Mouse (Mus musculus): ENCODE results near the gene Rnf121. TPM values are rescaled to one million over a fixed set of nuclear protein-coding genes. Genes with fewer than 3 reads are reported as not detected.

Rnf121 gene
- polyA plus RNA-seq, 1 experiment from 2014 or later, result 22.3 TPM

DNA sequence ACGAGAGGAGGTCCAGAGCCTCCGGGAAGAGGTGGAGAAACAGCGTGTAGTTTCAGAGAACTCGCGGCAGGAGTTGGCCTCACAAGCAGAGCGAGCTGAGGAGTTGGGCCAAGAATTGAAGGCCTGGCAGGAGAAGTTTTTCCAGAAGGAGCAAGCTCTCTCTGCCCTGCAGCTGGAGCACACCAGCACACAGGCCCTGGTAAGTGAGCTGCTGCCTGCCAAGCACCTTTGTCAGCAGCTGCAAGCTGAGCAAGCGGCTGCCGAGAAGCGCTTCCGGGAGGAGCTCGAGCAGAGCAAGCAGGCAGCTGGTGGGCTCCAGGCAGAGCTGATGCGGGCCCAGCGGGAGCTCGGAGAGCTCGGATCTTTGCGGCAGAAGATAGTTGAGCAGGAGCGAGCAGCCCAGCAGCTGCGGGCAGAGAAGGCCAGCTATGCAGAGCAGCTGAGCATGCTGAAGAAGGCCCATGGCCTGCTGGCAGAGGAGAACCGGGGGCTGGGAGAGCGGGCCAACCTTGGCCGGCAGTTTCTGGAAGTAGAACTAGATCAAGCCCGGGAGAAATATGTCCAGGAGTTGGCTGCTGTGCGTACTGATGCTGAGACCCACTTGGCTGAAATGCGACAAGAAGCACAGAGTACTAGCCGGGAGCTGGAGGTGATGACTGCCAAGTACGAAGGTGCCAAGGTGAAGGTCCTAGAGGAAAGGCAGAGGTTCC, 64.2 kb downstream of the Rnf121 start:
- no peak overlapping the region for H3K4me2 ChIP-seq (replicated peaks; ENCODE audit: low read depth)
- 86% methylated on average over 26 of the region's 26 CpGs for WGBS
- H3K4me1 ChIP-seq (replicated peaks; ENCODE audit: control insufficient read depth, insufficient read depth, low read length), result no peaks in the 10 kb centered on the region
- H3K27me3 ChIP-seq (replicated peaks; ENCODE audit: control insufficient read depth, insufficient read depth, low read length), result no peaks in the 10 kb centered on the region
- ATAC-seq, result no peak
- no peak overlapping the region for H3K9ac ChIP-seq (ENCODE audit: low read depth, low read length)
- no peak for TF ChIP-seq CTCF (IDR thresholded peaks at IDR 0.05; ENCODE audit: low read depth)
- no peaks in the 10 kb centered on the region for H3K9me3 ChIP-seq (ENCODE audit: control insufficient read depth)
- H3K36me3 ChIP-seq (ENCODE audit: control insufficient read depth, insufficient read depth), result peaks cover 88% of the 10 kb centered on the region
- H3K4me3 ChIP-seq (ENCODE audit: low read depth, low read length), result no peak overlapping the region
- no peak overlapping the region for H3K27ac ChIP-seq (ENCODE audit: low read depth, low read length)

DNA sequence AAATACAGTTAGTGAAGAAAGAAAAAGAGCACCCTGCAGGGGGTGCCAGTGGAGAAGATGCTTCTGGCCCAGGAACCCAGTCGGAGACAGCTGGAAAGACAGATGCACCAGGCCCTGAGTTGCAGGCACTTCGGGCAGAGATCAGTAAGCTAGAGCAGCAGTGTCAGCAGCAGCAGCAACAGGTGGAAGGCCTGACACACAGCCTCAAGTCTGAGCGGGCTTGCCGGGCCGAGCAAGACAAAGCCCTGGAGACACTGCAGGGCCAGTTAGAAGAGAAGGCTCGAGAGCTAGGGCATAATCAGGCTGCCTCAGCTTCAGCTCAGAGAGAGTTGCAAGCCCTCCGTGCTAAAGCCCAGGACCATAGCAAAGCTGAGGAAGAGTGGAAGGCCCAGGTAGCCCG, 65.0 kb downstream of the Rnf121 start:
- no peak for ATAC-seq
- Histone ChIP-seq H3K4me1 (replicated peaks; ENCODE audit: control insufficient read depth, insufficient read depth, low read length) (no peaks in the 10 kb centered on the region), H3K27me3 (replicated peaks; ENCODE audit: control insufficient read depth, insufficient read depth, low read length) (no peaks in the 10 kb centered on the region), H3K9ac (ENCODE audit: low read depth, low read length) (no peak overlapping the region), H3K27ac (ENCODE audit: low read depth, low read length) (no peak overlapping the region), H3K9me3 (ENCODE audit: control insufficient read depth) (no peaks in the 10 kb centered on the region), H3K4me2 (replicated peaks; ENCODE audit: low read depth) (no peak overlapping the region), H3K36me3 (ENCODE audit: control insufficient read depth, insufficient read depth) (peaks cover 88% of the 10 kb centered on the region), H3K4me3 (ENCODE audit: low read depth, low read length) (no peak overlapping the region)
- no peak; the same call in 1 of the 2 replicates for TF ChIP-seq CTCF (IDR thresholded peaks at IDR 0.05; ENCODE audit: low read depth)
- 92% methylated on average over 8 of the region's 8 CpGs for WGBS

DNA sequence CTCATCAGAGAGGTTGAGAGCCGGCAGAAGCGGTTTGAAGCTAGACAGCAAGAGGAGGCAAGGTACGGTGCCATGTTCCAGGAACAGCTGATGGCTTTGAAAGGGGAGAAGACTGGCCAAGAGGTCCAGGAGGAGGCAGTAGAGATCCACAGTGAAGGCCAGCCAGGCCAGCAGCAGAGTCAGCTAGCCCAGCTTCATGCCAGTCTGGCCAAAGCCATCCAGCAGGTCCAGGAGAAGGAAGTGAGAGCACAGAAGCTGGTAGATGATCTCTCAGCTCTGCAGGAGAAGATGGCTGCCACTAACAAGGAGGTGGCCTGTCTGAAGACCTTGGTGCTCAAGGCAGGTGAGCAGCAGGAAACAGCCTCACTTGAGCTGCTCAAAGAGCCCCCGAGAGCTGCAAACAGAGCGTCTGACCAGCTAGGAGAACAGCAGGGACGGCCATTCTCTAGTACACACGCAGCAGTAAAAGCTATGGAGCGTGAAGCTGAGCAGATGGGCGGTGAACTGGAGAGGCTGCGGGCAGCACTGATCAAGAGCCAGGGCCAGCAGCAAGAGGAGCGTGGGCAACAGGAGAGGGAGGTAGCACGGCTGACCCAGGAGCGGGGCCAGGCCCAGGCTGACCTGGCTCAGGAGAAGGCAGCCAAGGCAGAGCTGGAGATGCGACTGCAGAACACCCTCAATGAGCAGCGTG, 65.7 kb downstream of the Rnf121 start:
- no peak for TF ChIP-seq CTCF (IDR thresholded peaks at IDR 0.05; ENCODE audit: low read depth)
- Histone ChIP-seq H3K27me3 (replicated peaks; ENCODE audit: control insufficient read depth, insufficient read depth, low read length) (no peaks in the 10 kb centered on the region), H3K27ac (ENCODE audit: low read depth, low read length) (no peak overlapping the region), H3K4me3 (ENCODE audit: low read depth, low read length) (no peak overlapping the region), H3K9ac (ENCODE audit: low read depth, low read length) (no peak overlapping the region), H3K36me3 (ENCODE audit: control insufficient read depth, insufficient read depth) (peaks cover 88% of the 10 kb centered on the region), H3K4me2 (replicated peaks; ENCODE audit: low read depth) (no peak overlapping the region), H3K4me1 (replicated peaks; ENCODE audit: control insufficient read depth, insufficient read depth, low read length) (no peaks in the 10 kb centered on the region), H3K9me3 (ENCODE audit: control insufficient read depth) (no peaks in the 10 kb centered on the region)
- 94% methylated on average over 15 of the region's 15 CpGs for WGBS
- no peak for ATAC-seq

DNA sequence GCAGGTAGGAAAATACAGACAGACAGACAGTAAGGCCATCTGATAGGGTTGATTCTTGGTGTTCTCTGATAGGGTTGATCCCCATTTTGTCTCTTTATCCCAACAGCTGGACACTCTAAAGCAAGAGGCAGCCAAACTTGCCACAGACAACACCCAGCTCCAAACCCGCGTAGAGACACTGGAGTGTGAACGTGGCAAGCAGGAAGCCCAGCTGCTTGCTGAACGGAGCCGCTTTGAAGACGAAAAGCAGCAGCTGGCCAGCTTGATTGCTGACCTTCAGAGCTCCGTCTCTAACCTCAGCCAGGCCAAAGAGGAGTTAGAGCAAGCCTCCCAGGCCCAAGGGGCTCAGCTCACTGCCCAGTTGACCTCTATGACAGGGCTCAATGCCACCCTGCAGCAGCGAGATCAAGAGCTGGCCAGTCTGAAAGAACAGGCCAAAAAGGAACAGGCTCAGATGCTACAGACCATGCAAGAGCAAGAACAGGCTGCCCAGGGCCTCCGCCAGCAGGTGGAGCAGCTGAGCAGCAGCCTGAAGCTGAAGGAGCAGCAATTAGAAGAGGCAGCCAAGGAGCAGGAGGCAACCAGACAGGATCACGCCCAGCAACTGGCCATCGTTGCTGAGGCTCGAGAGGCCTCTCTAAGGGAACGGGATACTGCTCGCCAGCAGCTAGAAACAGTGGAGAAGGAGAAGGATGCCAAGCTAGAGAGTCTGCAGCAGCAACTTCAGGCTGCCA, 66.9 kb downstream of the Rnf121 start:
- peak; percentile 99 for TF ChIP-seq CTCF (IDR thresholded peaks at IDR 0.05; ENCODE audit: low read depth)
- no peaks in the 10 kb centered on the region for H3K4me1 ChIP-seq (replicated peaks; ENCODE audit: control insufficient read depth, insufficient read depth, low read length)
- peak; percentile 48; the same call in 1 of the 2 replicates for ATAC-seq
- H3K36me3 ChIP-seq (ENCODE audit: control insufficient read depth, insufficient read depth), result peaks cover 91% of the 10 kb centered on the region
- peak overlapping the region; percentile 42; the same call in 1 of the 2 replicates for H3K27ac ChIP-seq (ENCODE audit: low read depth, low read length)
- H3K27me3 ChIP-seq (replicated peaks; ENCODE audit: control insufficient read depth, insufficient read depth, low read length), result no peaks in the 10 kb centered on the region
- 54% methylated on average over 14 of the region's 14 CpGs for WGBS
- no peak overlapping the region for H3K4me3 ChIP-seq (ENCODE audit: low read depth, low read length)
- no peaks in the 10 kb centered on the region for H3K9me3 ChIP-seq (ENCODE audit: control insufficient read depth)
- no peak overlapping the region for H3K9ac ChIP-seq (ENCODE audit: low read depth, low read length)
- no peak overlapping the region for H3K4me2 ChIP-seq (replicated peaks; ENCODE audit: low read depth)

DNA sequence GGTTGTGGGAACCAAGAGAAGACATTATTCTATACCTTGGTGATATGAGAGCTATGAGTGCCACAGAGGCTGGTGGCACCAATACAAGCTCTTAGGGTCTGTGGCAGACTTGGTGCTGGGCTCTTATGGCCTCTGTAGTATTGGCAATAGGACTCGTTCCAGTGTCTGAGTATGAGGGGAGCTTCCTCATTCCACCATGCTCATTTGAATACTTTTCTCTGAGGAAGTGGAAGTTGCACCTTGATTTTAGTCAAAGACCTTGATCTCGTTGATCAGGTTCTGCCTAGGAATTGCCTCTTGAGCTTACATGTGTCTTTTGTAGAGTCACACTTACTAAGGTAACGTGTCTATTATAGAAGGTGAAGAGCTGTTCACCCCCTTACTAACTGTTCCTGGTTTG, 71.0 kb downstream of the Rnf121 start:
- H3K27ac ChIP-seq (ENCODE audit: low read depth, low read length), result no peak overlapping the region
- H3K4me1 ChIP-seq (replicated peaks; ENCODE audit: control insufficient read depth, insufficient read depth, low read length), result no peaks in the 10 kb centered on the region
- no peak for TF ChIP-seq CTCF (IDR thresholded peaks at IDR 0.05; ENCODE audit: low read depth)
- no peak for ATAC-seq
- no peak overlapping the region for H3K4me3 ChIP-seq (ENCODE audit: low read depth, low read length)
- H3K9ac ChIP-seq (ENCODE audit: low read depth, low read length), result no peak overlapping the region
- H3K9me3 ChIP-seq (ENCODE audit: control insufficient read depth), result no peaks in the 10 kb centered on the region
- WGBS, result 78% methylated on average over 3 of the region's 3 CpGs
- no peaks in the 10 kb centered on the region for H3K27me3 ChIP-seq (replicated peaks; ENCODE audit: control insufficient read depth, insufficient read depth, low read length)
- no peak overlapping the region for H3K4me2 ChIP-seq (replicated peaks; ENCODE audit: low read depth)
- peaks cover 86% of the 10 kb centered on the region for H3K36me3 ChIP-seq (ENCODE audit: control insufficient read depth, insufficient read depth)

DNA sequence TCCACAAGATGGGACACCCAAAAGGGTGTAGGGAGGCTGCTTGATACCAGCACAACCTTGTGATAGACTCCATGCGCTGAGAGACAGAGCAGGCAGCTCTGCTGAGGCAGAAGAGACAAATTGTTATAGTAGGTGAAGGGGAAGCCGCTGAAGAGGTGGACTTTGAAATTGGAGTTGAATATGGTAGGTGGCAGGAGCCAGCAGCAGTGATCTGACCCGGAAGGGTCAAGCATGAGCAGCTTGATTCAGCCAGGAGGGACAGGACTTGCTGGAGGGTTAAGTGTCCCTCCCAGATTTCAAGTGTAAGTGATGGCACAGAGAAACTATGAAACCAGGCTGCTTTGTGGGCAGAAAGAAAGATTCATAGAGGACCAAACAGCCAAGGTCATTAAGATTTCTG, 80.2 kb downstream of the Rnf121 start:
- H3K4me2 ChIP-seq (replicated peaks; ENCODE audit: low read depth), result no peak overlapping the region
- no peaks in the 10 kb centered on the region for H3K27me3 ChIP-seq (replicated peaks; ENCODE audit: control insufficient read depth, insufficient read depth, low read length)
- no peaks in the 10 kb centered on the region for H3K9me3 ChIP-seq (ENCODE audit: control insufficient read depth)
- H3K9ac ChIP-seq (ENCODE audit: low read depth, low read length), result no peak overlapping the region
- 89% methylated on average over 3 of the region's 3 CpGs for WGBS
- H3K4me3 ChIP-seq (ENCODE audit: low read depth, low read length), result no peak overlapping the region
- ATAC-seq, result no peak
- peaks cover 53% of the 10 kb centered on the region for H3K36me3 ChIP-seq (ENCODE audit: control insufficient read depth, insufficient read depth)
- TF ChIP-seq CTCF (IDR thresholded peaks at IDR 0.05; ENCODE audit: low read depth), result no peak
- H3K27ac ChIP-seq (ENCODE audit: low read depth, low read length), result no peak overlapping the region
- H3K4me1 ChIP-seq (replicated peaks; ENCODE audit: control insufficient read depth, insufficient read depth, low read length), result no peaks in the 10 kb centered on the region
